Mouse (Mus musculus) CH12F3 (cell line): ENCODE measurements at regions not wholly inside any gene's neighbourhood (a gene's known extent, or its start where the extent isn't known, plus 50 kb on each side); places are given as distances from the start of the nearest gene placed in this dataset.
"Not testable (repeated sequence)": the region's sequence is repeated elsewhere in the genome, so short reads cannot be mapped to it uniquely, and the experiment has no call there.

Source experiments
- in situ Hi-C: fragments of 300-500 bp; cut with MboI; formaldehyde crosslinking; loops from 2 replicates; pipeline ENCODE4 v1.14.3; 2020; ENCODE audit warnings: low sequenced_read_pairs

- in situ Hi-C loops, result not testable (repeated sequence)
Observed at GRCm38 (mm10) chr4:8462414-8462813, 223.6 kb upstream of the Car8 start.

GRCm38 (mm10) chr4:8454346-8454745, 215.5 kb upstream of the Car8 start:
- in situ Hi-C loops, result no loop called here

GRCm38 (mm10) chr4:8432393-8432792, 193.6 kb upstream of the Car8 start:
- in situ Hi-C loops, result no loop called here

- in situ Hi-C loops, result no loop called here
Observed at GRCm38 (mm10) chr4:8431032-8431332, 192.1 kb upstream of the Car8 start.

GRCm38 (mm10) chr4:8430269-8431031, 191.6 kb upstream of the Car8 start:
- in situ Hi-C loops, result no loop called here

GRCm38 (mm10) chr4:8429771-8430170, 190.9 kb upstream of the Car8 start:
- in situ Hi-C loops, result no loop called here

- in situ Hi-C loops, result no loop called here
Observed at GRCm38 (mm10) chr4:8428629-8429523, 190.0 kb upstream of the Car8 start.

GRCm38 (mm10) chr4:8427812-8428211, 189.0 kb upstream of the Car8 start:
- in situ Hi-C loops, result no loop called here

GRCm38 (mm10) chr4:8423392-8424045, 184.7 kb upstream of the Car8 start:
- in situ Hi-C loops, result no loop called here

GRCm38 (mm10) chr4:8421285-8421684, 182.4 kb upstream of the Car8 start:
- in situ Hi-C loops, result no loop called here

GRCm38 (mm10) chr4:8418374-8419031, 179.7 kb upstream of the Car8 start:
- in situ Hi-C loops, result no loop called here

GRCm38 (mm10) chr4:8417821-8418220, 179.0 kb upstream of the Car8 start:
- in situ Hi-C loops, result no loop called here

GRCm38 (mm10) chr4:8413307-8413706, 174.5 kb upstream of the Car8 start:
- in situ Hi-C loops, result no loop called here

GRCm38 (mm10) chr4:8400069-8400468, 161.2 kb upstream of the Car8 start:
- in situ Hi-C loops, result no loop called here

- in situ Hi-C loops, result no loop called here
Observed at GRCm38 (mm10) chr4:8399430-8399829, 160.6 kb upstream of the Car8 start.

GRCm38 (mm10) chr4:8398969-8399368, 160.1 kb upstream of the Car8 start:
- in situ Hi-C loops, result no loop called here

- in situ Hi-C loops, result no loop called here
Observed at GRCm38 (mm10) chr4:8383162-8383561, 144.3 kb upstream of the Car8 start.

GRCm38 (mm10) chr4:8382125-8382417, 143.2 kb upstream of the Car8 start:
- in situ Hi-C loops, result no loop called here

GRCm38 (mm10) chr4:8381408-8382124, 142.7 kb upstream of the Car8 start:
- in situ Hi-C loops, result no loop called here

GRCm38 (mm10) chr4:8380711-8381338, 142.0 kb upstream of the Car8 start:
- in situ Hi-C loops, result no loop called here
